Mouse (Mus musculus): ENCODE results near the gene Aloxe3. TPM values are rescaled to one million over a fixed set of nuclear protein-coding genes. Genes with fewer than 3 reads are reported as not detected.

Aloxe3 gene
- total and polyA plus RNA-seq, 3 experiments: 0.13 TPM; not detected in 2

- TF ChIP-seq E2F4 (IDR thresholded peaks at IDR 0.05; ENCODE audit: borderline replicate concordance, low read depth, low read length): no peak
- TF ChIP-seq POLR2AphosphoS2 (IDR thresholded peaks at IDR 0.05; ENCODE audit: low read length): no peak
- TF ChIP-seq NRF1 (IDR thresholded peaks at IDR 0.05; ENCODE audit: insufficient read depth, low read depth, low read length, poor library complexity, severe bottlenecking): no peak
- TF ChIP-seq SIN3A (IDR thresholded peaks at IDR 0.05; ENCODE audit: low read length): no peak
- no peak for TF ChIP-seq ELF1 (IDR thresholded peaks at IDR 0.05; ENCODE audit: low read depth, low read length)
- TF ChIP-seq ZNF384 (IDR thresholded peaks at IDR 0.05; ENCODE audit: low read depth, low read length): peak; percentile 70
- TF ChIP-seq ZMIZ1 (IDR thresholded peaks at IDR 0.05; ENCODE audit: low read depth, low read length): no peak
- TF ChIP-seq UBTF (IDR thresholded peaks at IDR 0.05; ENCODE audit: borderline replicate concordance, insufficient read depth, low read depth, low read length): no peak
- TF ChIP-seq SMC3 (IDR thresholded peaks at IDR 0.05; ENCODE audit: low read depth, low read length): no peak
- no peak for TF ChIP-seq KAT2A (conservative IDR thresholded peaks at IDR 0.05; ENCODE audit: low read depth, low read length)
- TF ChIP-seq MYB (IDR thresholded peaks at IDR 0.05; ENCODE audit: low read depth, low read length): peak; percentile 78; the same call in 1 of the 2 replicates
- DNase-seq (ENCODE audit: low read depth, low spot score): no peak
- no peaks in the 10 kb centered on the region for H3K27me3 ChIP-seq (ENCODE audit: control insufficient read depth in 1 of 2, insufficient read depth in 2 of 2, low read length in 2 of 2)
- H3K27ac ChIP-seq (ENCODE audit: control insufficient read depth, low read depth, low read length): peak overlapping the region; percentile 88
- peaks cover 17 to 21% of the 10 kb centered on the region in 2 experiments for H3K4me1 ChIP-seq (ENCODE audit: control insufficient read depth in 1 of 2, insufficient read depth in 2 of 2, low read length in 2 of 2)
- peak overlapping the region; percentile 72 for H3K9ac ChIP-seq (ENCODE audit: control insufficient read depth, low read depth, low read length, poor library complexity, severe bottlenecking)
- H3K36me3 ChIP-seq (ENCODE audit: control insufficient read depth in 1 of 2, insufficient read depth in 2 of 2, low read length in 2 of 2): peaks cover 3 to 13% of the 10 kb centered on the region in 2 experiments
- H3K9me3 ChIP-seq (replicated peaks; ENCODE audit: insufficient read depth, low read length): no peaks in the 10 kb centered on the region
- peak overlapping the region; percentile 54 to 61 for H3K4me3 ChIP-seq (ENCODE audit: control insufficient read depth in 1 of 2, insufficient read depth in 1 of 2, low read depth in 2 of 2, low read length in 2 of 2)
- peaks cover 17% of the 10 kb centered on the region for H3K79me2 ChIP-seq (ENCODE audit: control insufficient read depth, insufficient read depth, low read length, poor library complexity)
Observed at GRCm38 (mm10) chr11:69096360-69096986, 29.2 kb upstream of the Aloxe3 start.

DNA sequence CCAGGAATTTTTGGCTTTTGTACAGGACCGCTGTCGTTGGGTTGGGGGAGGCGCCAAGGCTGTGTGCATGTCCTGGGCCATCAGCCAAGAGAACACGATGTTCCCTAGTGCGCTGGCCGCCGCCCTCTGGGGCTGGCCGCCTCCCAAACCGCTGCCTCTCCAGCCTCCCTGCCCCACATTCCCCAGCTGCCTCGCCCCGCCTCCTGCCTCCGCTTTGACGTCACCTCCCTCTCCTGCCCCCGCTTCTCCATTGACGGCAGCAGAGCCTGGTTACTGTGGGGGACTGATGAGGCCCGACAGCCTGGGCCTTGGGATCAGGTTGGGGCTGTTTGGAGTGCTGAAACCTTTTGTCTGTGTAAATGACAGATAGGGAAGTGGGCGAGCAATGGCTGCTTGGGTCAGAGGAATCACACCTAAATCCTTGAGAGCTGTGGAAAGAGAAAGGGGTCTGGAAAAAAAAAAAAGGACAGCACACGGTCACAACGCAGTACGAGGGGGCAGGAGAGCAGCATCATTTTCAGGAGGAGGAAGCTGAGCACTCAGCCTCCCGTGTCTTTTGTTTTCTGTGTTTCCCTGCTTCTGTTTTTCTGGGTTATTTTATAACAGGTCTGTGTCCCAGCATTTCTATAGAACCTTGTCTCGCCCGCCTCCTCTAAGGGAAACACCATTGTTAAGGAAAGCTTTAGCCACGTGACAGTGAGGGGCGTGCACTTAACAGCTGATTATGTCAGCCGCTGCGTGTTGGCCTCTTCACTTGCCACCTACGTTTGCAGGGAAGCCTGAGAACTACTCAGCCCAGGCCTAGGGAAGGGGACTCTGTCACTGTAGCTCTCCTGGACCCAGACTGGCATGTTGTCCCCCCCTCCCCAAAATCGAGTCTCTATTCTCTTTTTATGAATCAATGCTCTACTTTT lies 28.5 kb upstream of the Aloxe3 start:
- peaks cover 17% of the 10 kb centered on the region for H3K79me2 ChIP-seq (ENCODE audit: control insufficient read depth, insufficient read depth, low read length, poor library complexity)
- no peaks in the 10 kb centered on the region for H3K9me3 ChIP-seq (replicated peaks; ENCODE audit: insufficient read depth, low read length)
- H3K9ac ChIP-seq (ENCODE audit: control insufficient read depth, low read depth, low read length, poor library complexity, severe bottlenecking): peak overlapping the region; percentile 72
- H3K4me3 ChIP-seq (ENCODE audit: control insufficient read depth in 1 of 2, insufficient read depth in 1 of 2, low read depth in 2 of 2, low read length in 2 of 2): peak overlapping the region; percentile 54 to 61
- peak overlapping the region; percentile 88 for H3K27ac ChIP-seq (ENCODE audit: control insufficient read depth, low read depth, low read length)
- peak; percentile 99 for DNase-seq (ENCODE audit: low read depth, low spot score)
- H3K36me3 ChIP-seq (ENCODE audit: control insufficient read depth in 1 of 2, insufficient read depth in 2 of 2, low read length in 2 of 2): peaks cover 3 to 13% of the 10 kb centered on the region in 2 experiments
- peaks cover 17 to 21% of the 10 kb centered on the region in 2 experiments for H3K4me1 ChIP-seq (ENCODE audit: control insufficient read depth in 1 of 2, insufficient read depth in 2 of 2, low read length in 2 of 2)
- H3K27me3 ChIP-seq (ENCODE audit: control insufficient read depth in 1 of 2, insufficient read depth in 2 of 2, low read length in 2 of 2): no peaks in the 10 kb centered on the region
- no peak for TF ChIP-seq GATA1 (IDR thresholded peaks at IDR 0.05; ENCODE audit: low read depth, low read length)
- no peak for TF ChIP-seq ZMIZ1 (IDR thresholded peaks at IDR 0.05; ENCODE audit: low read depth, low read length)
- TF ChIP-seq UBTF (IDR thresholded peaks at IDR 0.05; ENCODE audit: borderline replicate concordance, insufficient read depth, low read depth, low read length): no peak
- TF ChIP-seq MAFK (IDR thresholded peaks at IDR 0.05; ENCODE audit: borderline replicate concordance, low read depth, low read length): peak; percentile 22; the same call in 1 of the 2 replicates
- TF ChIP-seq POLR2AphosphoS5 (IDR thresholded peaks at IDR 0.05; ENCODE audit: borderline replicate concordance, low read depth, low read length): peak; percentile 73; the same call in 1 of the 2 replicates
- no peak; the same call in 1 of the 2 replicates for TF ChIP-seq TBP (IDR thresholded peaks at IDR 0.05; ENCODE audit: low read depth, low read length)
- peak; percentile 54 to 78 for TF ChIP-seq USF2 (IDR thresholded peaks at IDR 0.05; ENCODE audit: borderline replicate concordance in 1 of 2, insufficient read depth in 1 of 2, low read depth in 1 of 2, low read length in 2 of 2)
- TF ChIP-seq POLR2A (IDR thresholded peaks at IDR 0.05; ENCODE audit: control insufficient read depth in 1 of 2, insufficient read depth in 1 of 2, low read depth in 1 of 2, low read length in 2 of 2, poor library complexity in 1 of 2): peak in 1 of 2 experiments; percentile 54; a peak in 1 of 4 replicates
- no peak for TF ChIP-seq ELF1 (IDR thresholded peaks at IDR 0.05; ENCODE audit: low read depth, low read length)
- no peak for TF ChIP-seq RAD21 (IDR thresholded peaks at IDR 0.05; ENCODE audit: low read depth, low read length)
- peak; percentile 61; the same call in 1 of the 2 replicates for TF ChIP-seq ZNF384 (IDR thresholded peaks at IDR 0.05; ENCODE audit: low read depth, low read length)
- peak; percentile 69 for TF ChIP-seq HCFC1 (IDR thresholded peaks at IDR 0.05; ENCODE audit: low read depth, low read length)
- peak; percentile 95 for TF ChIP-seq USF1 (IDR thresholded peaks at IDR 0.05; ENCODE audit: low read depth, low read length)
- peak; percentile 55; the same call in 1 of the 2 replicates for TF ChIP-seq RCOR1 (IDR thresholded peaks at IDR 0.05; ENCODE audit: low read depth, low read length)
- TF ChIP-seq ETS1 (IDR thresholded peaks at IDR 0.05; ENCODE audit: low read depth, low read length): peak; percentile 99
- TF ChIP-seq ZKSCAN1 (IDR thresholded peaks at IDR 0.05; ENCODE audit: low read depth, low read length): no peak
- TF ChIP-seq EP300 (IDR thresholded peaks at IDR 0.05; ENCODE audit: low read depth in 1 of 2, low read length in 2 of 2): peak; percentile 14 to 76
- TF ChIP-seq TAL1 (IDR thresholded peaks at IDR 0.05; ENCODE audit: low read length): no peak
- TF ChIP-seq MAX (IDR thresholded peaks at IDR 0.05; ENCODE audit: low read length): peak; percentile 93
- no peak; the same call in 1 of the 2 replicates for TF ChIP-seq POLR2AphosphoS2 (IDR thresholded peaks at IDR 0.05; ENCODE audit: low read length)
- no peak for TF ChIP-seq CHD1 (IDR thresholded peaks at IDR 0.05; ENCODE audit: low read depth, low read length)
